Mouse (Mus musculus) ovary, postnatal 14 days (tissue): Measurements from ENCODE around the gene Flnb.

Source experiments
- DNase-seq: peaks from one replicate; pipeline ENCODE4 v3.0.0; 2022; ENCODE audit warnings: low spot score

Flnb gene

DNA sequence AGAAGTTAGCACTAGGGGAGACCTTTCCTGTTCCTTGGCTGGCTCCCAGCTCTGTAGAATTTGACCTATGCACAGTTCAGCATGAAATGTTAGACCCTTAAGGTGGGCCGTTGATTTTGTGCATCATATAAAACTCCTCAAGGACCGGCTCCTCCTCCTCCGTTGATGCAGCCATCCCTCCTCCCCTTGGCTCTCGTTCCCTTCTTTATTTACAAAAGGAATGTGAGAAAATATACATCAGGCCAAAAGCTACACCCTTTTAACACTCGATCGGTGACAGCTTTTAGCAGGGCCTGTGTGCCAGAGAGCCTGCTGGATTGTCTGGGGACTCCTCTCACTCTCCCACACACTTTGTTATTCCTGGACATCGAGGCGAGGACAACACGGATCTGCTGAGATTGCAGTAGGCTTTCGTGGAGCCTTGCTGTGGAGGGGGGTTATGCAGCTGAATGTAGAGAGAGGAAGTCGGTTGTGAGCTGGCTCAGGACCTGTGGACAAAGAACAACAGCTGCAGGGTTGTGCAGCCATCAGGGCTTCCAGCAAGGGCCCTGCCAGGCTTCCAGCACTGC, 82.8 kb downstream of the Flnb start:
- DNase-seq, result peak; percentile 15

DNA sequence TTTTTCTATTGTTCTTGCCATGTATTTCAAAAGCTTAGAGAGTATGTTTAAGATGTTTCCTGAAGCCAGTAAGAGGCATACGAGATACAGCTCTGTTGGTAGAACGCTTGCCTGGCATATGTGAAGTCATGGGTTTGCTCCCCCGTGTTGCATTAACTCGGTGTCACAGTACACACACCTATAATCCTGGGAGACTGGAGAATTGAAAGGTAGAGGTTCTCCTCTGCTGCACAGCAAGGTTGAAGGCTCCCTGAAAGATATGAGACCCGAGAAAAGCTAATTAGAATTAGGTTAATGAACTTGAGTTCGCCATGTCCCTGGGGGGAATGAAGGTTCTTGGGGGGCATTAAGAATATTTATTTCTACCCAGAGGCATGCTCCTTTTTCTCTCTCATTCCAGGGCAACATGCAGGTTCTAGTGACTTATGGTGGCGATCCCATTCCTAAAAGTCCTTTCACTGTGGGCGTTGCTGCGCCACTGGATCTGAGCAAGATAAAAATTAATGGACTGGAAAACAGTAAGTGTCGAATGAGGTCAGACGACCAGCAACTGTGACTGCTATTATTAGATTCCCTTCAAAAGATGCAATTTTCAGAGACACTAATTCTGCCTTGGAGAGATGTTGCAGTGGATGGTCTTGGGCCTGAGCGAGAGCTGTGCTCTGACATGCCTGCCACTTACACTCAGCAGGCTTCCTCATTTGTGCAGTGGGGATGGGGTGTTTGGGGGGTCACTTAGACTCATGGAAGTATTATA, 83.9 kb downstream of the Flnb start:
- no peak for DNase-seq

DNA sequence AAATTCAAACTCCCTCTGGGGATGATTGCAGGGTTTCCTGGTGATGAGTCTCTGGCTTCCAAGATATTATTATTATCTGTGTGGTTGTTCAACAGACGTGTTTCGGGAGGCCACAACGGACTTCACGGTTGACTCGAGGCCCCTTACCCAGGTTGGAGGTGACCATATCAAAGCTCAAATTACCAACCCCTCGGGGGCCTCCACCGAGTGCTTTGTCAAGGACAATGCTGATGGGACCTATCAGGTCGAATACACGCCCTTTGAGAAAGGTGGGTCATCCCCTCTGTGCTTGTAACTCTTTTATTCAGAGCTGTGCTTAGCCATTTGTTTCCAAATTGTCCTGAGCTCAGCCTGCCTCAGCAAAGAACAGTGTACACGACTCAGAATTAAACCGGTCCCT, 89.3 kb downstream of the Flnb start:
- DNase-seq, result no peak

DNA sequence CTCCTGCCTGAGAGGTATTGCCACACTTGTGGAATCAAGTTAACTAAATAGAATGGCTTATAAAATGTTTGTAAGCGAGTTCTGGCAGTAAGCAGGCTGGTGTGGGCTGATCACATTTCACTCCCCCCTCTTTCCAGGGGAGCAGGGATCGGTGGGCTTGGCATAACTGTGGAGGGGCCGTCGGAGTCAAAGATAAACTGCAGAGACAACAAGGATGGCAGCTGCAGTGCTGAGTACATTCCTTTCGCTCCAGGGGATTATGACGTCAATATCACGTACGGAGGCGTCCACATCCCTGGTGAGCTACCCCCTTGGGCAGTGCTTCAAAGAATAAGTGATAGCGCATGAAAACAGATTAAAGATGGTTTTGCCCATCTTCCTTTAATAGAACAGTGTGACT, 91.7 kb downstream of the Flnb start:
- DNase-seq, result no peak

DNA sequence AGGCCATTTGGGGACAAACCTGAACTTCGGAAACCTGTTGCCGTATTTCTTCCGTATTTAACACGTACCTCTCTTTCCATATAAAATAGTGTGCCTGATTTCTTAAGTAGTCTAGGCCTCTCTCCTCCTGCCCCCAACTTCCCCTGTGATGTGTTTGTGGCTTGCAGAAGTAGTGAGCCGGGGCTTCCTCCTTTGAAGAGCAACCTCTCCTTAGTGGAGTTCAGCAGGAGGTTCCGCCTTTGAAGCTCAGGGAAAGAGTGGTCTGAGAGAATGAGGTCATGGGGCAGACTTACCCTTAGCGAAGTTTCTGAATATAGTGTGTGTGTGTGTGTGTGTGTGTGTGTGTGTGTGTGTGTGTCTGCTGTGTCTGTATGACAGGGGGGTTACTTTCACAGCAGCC, 96.1 kb downstream of the Flnb start:
- no peak for DNase-seq

DNA sequence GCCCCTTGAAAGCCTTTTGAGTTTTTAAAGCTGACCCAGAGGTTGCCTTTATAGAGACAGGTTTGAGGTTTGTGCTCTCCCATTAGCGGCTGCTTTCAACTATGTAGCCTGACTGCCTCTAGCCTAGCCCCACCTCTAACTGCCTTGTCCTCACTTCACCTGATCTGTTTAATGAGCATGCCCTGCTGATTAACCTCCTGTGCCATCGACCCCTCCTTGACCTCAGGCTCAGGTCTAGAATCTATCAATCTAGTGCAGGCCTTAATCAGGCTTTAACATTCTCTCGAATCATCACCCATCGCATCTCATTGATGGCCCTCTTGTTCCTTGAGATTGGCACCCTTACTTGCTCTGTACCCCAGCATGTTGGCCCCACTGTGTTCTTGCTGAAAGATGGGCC, 96.7 kb downstream of the Flnb start:
- no peak for DNase-seq

DNA sequence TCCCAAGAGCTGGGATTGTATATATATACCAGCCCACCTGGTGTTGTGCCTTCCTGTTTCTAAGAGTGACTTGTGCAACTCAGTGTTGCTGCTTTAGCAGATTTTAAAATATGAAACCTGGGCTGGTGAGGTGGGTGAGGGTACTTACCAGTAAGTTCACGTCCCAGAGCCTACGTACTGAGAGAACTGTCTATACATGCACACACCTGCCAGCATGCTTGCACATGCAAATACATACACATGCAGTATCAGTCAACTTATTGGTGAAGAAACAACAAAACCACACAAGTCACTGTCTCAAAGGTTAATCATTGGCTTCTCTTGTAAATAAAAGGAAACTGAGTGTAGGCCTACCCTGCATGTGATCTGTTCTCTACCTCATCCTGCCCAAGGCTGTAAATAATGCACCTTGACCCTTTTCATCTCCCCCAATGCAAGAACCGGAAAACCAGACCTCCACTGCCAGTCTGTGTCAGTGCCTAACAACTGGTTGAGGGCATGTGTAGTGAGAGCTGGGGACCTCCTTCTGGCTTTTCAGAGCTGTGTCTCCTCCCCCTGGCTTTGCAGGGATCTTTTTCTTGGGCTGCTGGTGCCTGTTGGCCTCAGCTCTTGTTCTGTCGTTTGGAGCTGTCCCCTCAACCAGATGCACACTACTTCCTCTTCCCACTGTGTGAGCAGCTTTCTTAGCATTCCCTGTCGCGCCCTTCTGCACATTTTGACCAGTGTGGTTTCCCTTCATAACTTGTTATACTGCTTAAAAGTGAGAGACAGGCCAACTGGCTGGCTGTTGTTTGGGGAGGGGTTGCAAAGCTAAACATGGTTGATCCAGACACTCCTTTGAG, 100.6 kb downstream of the Flnb start:
- DNase-seq, result no peak

DNA sequence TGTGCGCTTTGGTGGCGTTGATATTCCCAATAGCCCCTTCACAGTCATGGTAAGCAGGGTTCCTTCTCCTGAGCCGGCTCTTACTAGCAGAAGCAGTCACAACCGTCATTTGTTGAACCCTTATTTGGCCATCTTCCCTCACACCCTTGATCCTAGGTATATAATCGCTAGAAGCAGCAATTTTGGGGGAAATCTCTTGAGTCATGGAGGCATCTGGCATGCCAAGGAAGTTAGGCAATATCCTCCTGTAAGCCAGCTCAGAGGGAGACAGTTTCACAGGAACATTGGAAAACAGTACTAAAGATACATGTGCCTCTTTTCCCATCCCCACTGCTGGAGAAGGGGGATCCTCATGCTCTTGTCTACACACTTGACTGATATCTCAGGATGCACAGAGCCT, 101.6 kb downstream of the Flnb start:
- DNase-seq, result no peak

DNA sequence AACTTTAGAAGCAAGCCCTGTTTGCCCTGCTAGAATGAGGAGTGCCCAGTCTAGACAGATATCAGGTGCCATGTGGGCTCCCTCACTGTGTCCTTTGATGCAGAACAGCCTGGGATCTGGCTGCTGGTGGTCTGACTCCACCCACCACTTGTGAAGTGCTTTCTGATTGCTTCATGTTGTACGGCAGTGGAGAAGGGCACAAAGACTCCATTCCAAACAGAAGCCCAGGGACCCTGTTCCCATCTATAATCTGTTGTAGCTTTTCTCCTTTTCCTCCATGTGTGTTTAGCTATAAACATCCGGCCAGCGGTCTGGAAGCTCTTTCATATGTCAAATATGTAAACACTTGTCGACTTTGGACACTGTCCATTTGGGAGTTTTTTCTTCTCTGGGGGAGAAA, 102.2 kb downstream of the Flnb start:
- no peak for DNase-seq

DNA sequence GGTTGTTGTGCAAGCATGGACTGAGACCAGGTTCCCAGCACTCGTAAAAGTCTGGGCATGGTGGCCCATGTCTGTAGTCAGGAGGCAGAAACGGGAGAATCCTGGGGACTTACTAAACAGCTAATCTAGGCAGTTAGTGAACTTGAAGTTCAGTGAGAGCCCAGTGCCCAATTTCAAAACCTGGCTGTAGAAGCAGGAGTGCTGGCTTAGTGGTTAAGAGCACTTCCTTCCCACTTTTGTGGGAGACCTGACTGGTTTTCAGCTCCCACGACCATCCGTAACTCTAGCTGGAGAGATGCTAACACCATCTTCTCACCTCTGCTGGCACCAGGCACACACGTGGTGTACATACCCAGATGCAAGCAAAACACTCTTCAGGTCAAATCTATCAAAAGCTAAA, 103.7 kb downstream of the Flnb start:
- no peak for DNase-seq

DNA sequence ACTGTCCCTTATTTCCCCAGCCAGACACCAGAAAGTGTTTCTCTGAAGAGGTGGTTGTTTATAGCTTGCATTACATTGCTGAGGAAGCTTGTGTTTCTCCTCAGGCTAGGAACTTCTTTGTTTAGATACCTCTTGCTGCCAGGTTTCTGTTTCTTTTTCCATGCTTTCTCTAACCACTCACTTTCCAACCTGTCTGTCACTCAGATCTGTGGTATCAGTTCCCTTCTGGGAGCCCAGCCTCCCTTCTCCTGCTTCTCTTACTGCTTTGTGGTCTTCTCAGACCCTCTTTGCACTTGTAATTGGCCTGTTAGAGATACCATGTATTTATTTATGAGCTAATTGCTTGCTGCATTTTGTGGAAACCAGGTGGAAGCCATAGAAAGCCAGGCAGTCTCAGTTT, 105.9 kb downstream of the Flnb start:
- DNase-seq, result no peak

DNA sequence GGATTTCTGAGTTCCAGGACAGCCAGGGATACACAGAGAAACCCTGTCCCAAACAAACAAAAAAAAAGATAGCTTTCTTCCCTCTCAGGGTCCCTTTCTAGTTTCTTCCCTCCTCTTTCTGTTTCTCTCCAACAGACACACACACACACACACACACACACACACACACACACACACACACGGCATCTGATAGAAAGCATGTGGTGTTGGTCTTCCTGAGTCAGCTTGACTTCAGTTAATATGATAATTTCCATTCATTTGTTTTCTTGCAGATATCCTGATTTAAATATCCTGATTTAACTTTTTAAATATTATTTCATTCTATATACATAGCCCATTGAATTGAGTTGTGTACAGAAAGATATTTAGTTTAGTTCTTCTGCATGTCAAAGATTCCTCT, 110.6 kb downstream of the Flnb start:
- DNase-seq, result no peak

DNA sequence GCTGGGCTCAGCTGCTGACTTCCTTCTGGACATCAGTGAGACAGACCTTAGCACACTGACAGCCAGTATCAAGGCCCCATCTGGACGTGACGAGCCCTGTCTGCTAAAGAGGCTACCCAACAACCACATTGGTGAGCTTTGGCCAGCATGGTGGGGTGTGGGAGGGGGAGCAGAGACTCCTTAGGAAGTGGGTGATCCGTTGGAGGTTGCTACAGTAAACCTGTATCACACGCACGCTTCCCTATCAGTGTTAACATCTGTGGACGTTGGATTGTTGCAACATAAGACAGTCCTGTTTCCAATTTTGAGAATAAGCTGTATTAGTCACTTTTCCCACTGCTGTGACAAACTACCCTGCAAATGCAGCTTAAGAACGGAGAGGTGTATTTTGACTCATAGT, 111.3 kb downstream of the Flnb start:
- DNase-seq, result no peak

DNA sequence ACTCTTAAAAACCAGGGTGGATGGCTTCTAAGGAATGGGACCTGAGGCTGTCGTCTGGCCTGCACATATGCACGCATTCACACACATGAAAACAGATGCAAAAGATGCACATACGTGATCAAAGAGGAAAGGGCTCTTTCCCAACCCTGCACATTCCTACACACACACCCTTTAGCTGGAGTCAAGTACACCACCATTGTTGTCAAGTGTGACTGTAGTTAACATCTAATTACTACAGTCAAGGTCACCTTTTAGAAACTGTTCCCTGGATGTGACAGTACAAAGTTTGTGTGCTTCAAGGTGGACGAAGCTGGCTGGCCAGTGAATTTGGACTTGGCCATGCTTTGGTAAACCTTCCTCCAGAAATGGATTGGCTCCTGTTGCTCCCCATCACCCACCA, 114.4 kb downstream of the Flnb start:
- DNase-seq, result no peak

DNA sequence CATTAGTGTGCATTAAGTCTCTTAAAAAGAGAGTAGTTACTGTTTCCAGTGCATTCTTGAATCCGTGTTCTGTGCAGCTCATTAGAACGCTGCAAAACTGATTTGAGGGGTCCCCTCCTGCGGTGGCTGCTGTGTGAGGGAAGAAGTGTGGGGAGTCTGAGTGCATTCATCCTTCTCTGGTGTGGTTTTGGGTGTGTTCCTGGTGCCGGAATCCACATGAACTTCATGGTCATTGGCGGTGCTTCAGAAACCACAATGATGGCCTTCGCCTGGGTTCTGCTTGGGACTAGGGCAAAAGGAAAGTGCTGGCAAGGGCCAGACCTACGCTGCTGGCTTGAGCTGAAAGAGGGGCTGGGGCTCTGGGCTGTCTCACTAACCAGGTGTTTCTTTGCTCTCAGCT, 116.4 kb downstream of the Flnb start:
- DNase-seq, result no peak

DNA sequence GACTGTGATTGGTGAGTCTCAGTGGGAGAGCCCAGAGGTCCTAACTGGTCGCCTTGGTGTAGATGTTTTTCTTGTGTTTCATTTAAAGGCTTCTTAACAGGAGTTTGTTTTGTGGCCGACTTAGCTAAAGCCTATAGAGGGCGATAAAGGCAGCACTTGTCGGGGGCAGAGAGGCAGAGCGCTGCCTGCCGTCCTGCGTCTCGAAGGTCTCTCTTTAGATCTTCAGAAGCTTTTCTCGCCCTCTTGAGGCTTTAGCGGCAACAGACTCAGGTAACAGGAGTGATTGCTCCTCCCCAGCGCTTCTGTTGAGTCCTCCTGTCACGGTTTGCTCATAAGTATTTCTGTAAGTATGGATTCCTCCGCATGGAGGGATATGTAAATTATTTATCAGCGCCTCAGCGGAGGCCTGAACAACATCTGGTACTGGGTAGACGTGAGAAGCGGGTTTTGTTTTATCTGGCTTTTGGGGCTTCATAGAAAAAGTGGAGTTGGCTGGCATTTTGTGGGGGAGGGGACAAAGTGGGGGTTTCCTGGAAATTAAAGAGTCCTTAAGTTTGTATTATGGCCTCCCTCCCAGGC, 119.4 kb downstream of the Flnb start:
- peak; percentile 25 for DNase-seq

DNA sequence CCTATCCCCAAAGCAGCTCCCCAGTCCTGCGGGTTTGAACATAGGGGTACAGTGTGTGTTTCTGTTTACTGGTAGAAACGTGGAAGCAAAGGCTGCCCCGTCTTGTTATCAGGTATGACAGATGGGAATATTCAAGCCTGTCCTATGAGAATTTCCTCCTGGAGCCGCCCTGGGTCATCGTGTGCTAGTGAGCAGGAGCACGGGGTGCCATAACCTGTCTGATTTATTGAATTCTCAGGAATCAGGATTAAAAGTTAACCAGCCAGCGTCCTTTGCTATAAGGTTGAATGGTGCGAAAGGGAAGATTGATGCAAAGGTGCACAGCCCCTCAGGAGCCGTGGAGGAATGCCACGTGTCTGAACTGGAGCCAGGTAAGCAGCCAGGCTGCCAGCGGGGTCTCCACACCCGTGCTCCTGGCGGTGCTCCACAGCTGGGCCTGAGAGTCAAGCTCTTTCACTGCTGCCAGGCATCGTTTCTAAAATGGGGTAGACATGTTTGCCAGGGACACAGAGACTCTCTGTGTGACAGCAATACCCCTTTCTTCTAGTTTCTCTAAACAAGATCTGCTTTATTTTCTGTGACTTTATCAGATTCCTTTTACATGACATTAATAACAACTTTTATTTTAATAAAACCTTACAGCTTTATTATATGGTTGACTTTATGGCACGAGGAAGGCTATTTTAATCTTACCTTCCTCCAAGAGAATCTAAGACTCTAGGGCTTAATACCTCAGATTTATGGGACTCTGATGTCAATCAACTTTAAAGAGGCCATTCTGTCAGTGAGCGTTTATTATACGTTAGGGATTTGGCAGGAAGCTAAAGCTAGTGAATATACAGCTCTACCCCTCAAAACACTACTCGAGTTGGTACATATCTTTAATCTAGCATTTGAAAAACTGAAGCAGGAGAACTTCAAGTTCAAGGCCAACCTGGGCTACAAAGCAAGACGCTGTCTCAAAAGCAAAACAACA, 121.3 kb downstream of the Flnb start:
- no peak for DNase-seq

DNA sequence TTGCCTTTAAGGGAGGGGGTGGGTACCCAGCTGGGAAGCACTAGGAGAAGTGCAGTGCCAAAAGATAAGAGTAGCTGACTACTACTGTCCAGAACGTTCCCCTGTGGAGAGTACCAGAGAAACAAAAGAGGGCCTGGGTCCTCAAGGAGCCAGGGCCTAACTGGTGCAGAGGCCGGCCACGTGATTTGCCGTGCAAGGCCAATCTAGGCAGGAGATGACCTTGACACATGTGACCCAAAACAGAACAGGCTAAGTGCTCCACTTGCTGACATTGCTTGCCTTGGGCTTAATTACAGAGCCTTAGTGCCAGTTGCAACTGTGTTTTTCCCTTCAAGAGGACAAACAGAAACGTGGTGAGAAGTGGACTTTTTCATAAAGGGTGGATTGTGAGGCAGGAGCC, 123.7 kb downstream of the Flnb start:
- DNase-seq, result no peak

DNA sequence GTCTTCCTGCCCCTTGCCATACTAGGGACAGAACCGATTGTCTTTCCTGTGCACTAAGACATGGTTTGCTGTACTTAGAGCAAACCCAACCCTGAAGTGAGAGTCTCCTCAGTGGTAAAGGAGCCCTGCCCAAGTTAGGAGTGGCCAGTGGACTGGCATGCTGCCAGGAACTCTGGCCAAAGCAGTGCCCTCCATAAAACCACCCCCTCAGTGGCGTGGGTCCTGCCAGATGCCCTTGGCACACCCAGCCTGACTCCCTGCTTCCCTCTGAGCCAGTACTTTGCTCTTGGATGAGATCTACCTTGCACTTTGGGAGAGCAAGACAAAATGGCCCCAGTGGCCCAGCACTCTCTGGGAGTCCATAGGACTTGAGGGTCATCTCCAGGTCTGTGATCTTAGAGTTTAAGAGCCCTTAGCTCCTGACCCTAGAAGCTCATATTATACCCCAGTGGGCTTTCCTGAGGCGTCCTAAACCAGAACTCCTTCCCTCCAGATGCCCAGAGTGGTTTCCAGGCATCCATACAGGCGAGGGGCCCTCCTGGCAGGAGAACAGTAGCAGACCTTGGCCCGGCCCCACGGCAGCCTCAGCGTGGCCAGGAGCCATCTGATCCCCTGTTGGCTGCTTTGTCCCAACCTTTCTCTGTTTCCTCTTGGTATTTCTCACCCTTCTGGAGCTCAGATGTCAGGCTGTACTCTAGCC, 125.5 kb downstream of the Flnb start:
- peak; percentile 42 for DNase-seq

DNA sequence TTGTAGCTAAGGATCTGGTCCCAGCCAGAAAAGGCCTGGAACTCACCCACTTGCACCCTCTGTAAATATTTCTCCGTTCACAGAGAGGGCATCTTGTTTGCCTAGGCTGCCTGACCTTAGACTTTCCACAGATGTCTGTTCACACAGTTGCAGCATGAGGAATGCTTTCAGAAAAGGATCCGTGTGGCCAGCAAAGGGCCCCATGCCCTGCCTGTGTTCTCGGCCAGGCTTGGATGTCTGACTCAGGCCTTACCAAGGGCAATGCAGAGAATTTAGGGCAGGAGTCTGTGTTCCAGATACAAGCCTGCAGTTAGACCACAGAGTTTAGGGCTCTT, 126.0 kb downstream of the Flnb start:
- DNase-seq, result no peak

DNA sequence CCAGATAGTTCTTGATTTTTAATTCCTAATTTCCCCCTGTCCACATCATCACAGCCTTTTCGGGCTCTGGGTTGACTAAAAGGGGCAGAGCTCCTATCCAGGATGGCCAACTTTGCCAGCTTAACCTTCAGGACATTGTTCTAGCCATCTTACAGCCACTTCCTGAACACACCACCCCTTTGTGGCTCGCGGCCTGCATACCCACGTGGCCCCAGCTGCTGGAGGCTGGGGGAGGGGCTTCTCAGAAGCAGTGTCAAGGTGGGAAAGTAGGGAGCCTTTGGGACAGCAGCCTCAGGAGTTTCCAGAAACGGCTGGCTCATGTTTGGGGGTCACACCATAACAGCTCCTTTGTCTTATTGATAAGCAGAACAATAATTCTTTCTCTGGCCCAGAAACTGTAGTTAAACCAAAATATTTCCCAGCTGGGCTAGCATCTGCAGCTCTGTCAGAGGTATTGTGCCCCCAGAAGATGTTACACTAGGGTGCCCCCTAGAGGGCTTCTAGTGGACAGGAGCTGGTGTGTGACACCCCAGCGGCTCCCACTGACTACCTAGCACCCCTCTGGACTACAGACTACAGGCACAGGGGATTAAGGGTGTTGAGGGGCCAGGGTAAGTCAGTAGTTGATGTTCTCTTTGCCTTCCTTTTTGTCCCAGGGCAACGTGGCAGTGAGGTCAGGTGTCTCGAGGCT, 126.7 kb downstream of the Flnb start:
- no peak for DNase-seq
